In genomic region chr4:101356093-101356953, GRCm38 (mm10) we compare ENCODE assay signal across 9 mouse cellular contexts.
DNase-seq lines count a peak whose midpoint lies in the region; ATAC-seq and TF ChIP-seq lines count a peak whose summit lies in the region.
"Had no signal": no experiment of that assay in that cellular context is flagged by ENCODE, and none has a peak within 500 bp of the region (broad histone marks: within the 10 kb centered on the region; RNA-seq: fewer than 3 reads in every experiment).

No protein-coding gene starts in this region.

- H3K9me3 ChIP-seq in erythroblast, embryonic 14.5 days (ENCODE audit: control insufficient read depth, low read length) = no peaks in the 10 kb centered on the region
- no peaks in the 10 kb centered on the region for H3K9me3 ChIP-seq in heart, embryonic 12.5 days (replicated peaks)
- no peaks in the 10 kb centered on the region for H3K9me3 ChIP-seq in kidney, embryonic 16.5 days (ENCODE audit: low read length)
- H3K9me3 ChIP-seq: G1E had no signal

- H3K4me2 ChIP-seq in heart, embryonic 12.5 days = peak overlapping the region; percentile 86
- peak overlapping the region; percentile 85 for H3K4me2 ChIP-seq in kidney, embryonic 16.5 days (replicated peaks; ENCODE audit: low read depth, low read length)
- peak overlapping the region; percentile 98 for H3K4me2 ChIP-seq in myocyte (ENCODE audit: low read depth)

- TF ChIP-seq CTCF in bone marrow, adult 2 months (IDR thresholded peaks at IDR 0.05; ENCODE audit: control insufficient read depth, insufficient read depth, low read length) = no peak
- TF ChIP-seq CTCF in liver, adult 2 months (IDR thresholded peaks at IDR 0.05; ENCODE audit: low read depth, low read length) = no peak

- peaks cover 8% of the 10 kb centered on the region; the same call in 1 of the 2 replicates for H3K79me2 ChIP-seq in liver, adult 2 months (ENCODE audit: control insufficient read depth, insufficient read depth, low read length)
- H3K79me2 ChIP-seq in myocyte (ENCODE audit: control insufficient read depth, insufficient read depth) = no peaks in the 10 kb centered on the region

- H3K36me3 ChIP-seq in erythroblast, embryonic 14.5 days (ENCODE audit: control insufficient read depth) = no peaks in the 10 kb centered on the region
- no peaks in the 10 kb centered on the region for H3K36me3 ChIP-seq in heart, embryonic 12.5 days
- no peaks in the 10 kb centered on the region for H3K36me3 ChIP-seq in kidney, embryonic 16.5 days (ENCODE audit: insufficient read depth, low read length)
- no peaks in the 10 kb centered on the region; the same call in 1 of the 2 replicates for H3K36me3 ChIP-seq in liver, adult 2 months (ENCODE audit: control insufficient read depth, insufficient read depth, low read length)
- H3K36me3 ChIP-seq in myocyte (ENCODE audit: control insufficient read depth, insufficient read depth) = no peaks in the 10 kb centered on the region
- H3K36me3 ChIP-seq: G1E had no signal

- H3ac ChIP-seq in myocyte (ENCODE audit: control insufficient read depth, insufficient read length) = peak overlapping the region; percentile 58

- WGBS in bone marrow, adult 2 months = under 1% methylated on average over 101 of the region's 107 CpGs
- under 1% methylated on average over 104 of the region's 107 CpGs for WGBS in heart, embryonic 12.5 days
- WGBS in kidney, embryonic 16.5 days = 0% methylated on average over 82 of the region's 107 CpGs
- WGBS in liver, adult 2 months = under 1% methylated on average over 104 of the region's 107 CpGs

- peak; percentile 71; the same call in 1 of the 2 replicates for TF ChIP-seq POLR2A in bone marrow, adult 2 months (IDR thresholded peaks at IDR 0.05; ENCODE audit: borderline replicate concordance, control insufficient read depth, low read depth, low read length)
- peak; percentile 65 for TF ChIP-seq POLR2A in liver, adult 2 months (IDR thresholded peaks at IDR 0.05; ENCODE audit: extremely low read depth, insufficient read depth, low read length)
- TF ChIP-seq POLR2A in myocyte (IDR thresholded peaks at IDR 0.05; ENCODE audit: insufficient read length, low read depth) = peak; percentile 44

- peak overlapping the region; percentile 96 for H3K27ac ChIP-seq in bone marrow, adult 2 months (ENCODE audit: control insufficient read depth, insufficient read depth, low read depth, low read length, poor library complexity)
- peak overlapping the region; percentile 84 for H3K27ac ChIP-seq in heart, embryonic 12.5 days (ENCODE audit: poor library complexity, severe bottlenecking)
- H3K27ac ChIP-seq in kidney, embryonic 16.5 days (ENCODE audit: low read length) = peak overlapping the region; percentile 87
- peak overlapping the region; percentile 100 for H3K27ac ChIP-seq in liver, adult 2 months (replicated peaks; ENCODE audit: insufficient read depth, low read depth, low read length)

- peak overlapping the region; percentile 87 for H3K4me3 ChIP-seq in bone marrow, adult 2 months (replicated peaks; ENCODE audit: control insufficient read depth, low read depth, low read length)
- H3K4me3 ChIP-seq in erythroblast, embryonic 14.5 days (replicated peaks) = peak overlapping the region; percentile 76
- peak overlapping the region; percentile 88 for H3K4me3 ChIP-seq in heart, embryonic 12.5 days
- peak overlapping the region; percentile 83 for H3K4me3 ChIP-seq in kidney, embryonic 16.5 days (ENCODE audit: low read length)
- H3K4me3 ChIP-seq in liver, adult 2 months (ENCODE audit: insufficient read depth, low read depth, low read length) = peak overlapping the region; percentile 97
- peak overlapping the region; percentile 44 for H3K4me3 ChIP-seq in myocyte

- peaks cover 29% of the 10 kb centered on the region for H3K27me3 ChIP-seq in erythroblast, embryonic 14.5 days (ENCODE audit: control insufficient read depth)
- no peaks in the 10 kb centered on the region for H3K27me3 ChIP-seq in heart, embryonic 12.5 days (replicated peaks)
- H3K27me3 ChIP-seq in kidney, embryonic 16.5 days (ENCODE audit: insufficient read depth, low read length) = no peaks in the 10 kb centered on the region
- no peaks in the 10 kb centered on the region for H3K27me3 ChIP-seq in liver, adult 2 months (ENCODE audit: control insufficient read depth, insufficient read depth, low read length)
- H3K27me3 ChIP-seq in myocyte (ENCODE audit: control insufficient read depth, insufficient read depth, insufficient read length) = no peaks in the 10 kb centered on the region

- peak; percentile 78 for DNase-seq in 3T3-L1 (ENCODE audit: low read depth, low spot score)
- DNase-seq in liver, adult 2 months (ENCODE audit: extremely low read depth, low read depth, low spot score) = peak; percentile 73
- peak; percentile 64 to 83 for DNase-seq in spleen, postnatal 4 days (ENCODE audit: low spot score in 2 of 2)

- ATAC-seq in heart, embryonic 12.5 days (ENCODE audit: insufficient number of reproducible peaks, low FRiP score) = peak; percentile 75
- peak; percentile 64 for ATAC-seq in kidney, embryonic 16.5 days (ENCODE audit: low FRiP score, low TSS enrichment)

- H3K9ac ChIP-seq in heart, embryonic 12.5 days = peak overlapping the region; percentile 89
- peak overlapping the region; percentile 83 for H3K9ac ChIP-seq in kidney, embryonic 16.5 days (replicated peaks; ENCODE audit: low read length)
- H3K9ac ChIP-seq in liver, adult 2 months (ENCODE audit: low read depth, low read length) = peak overlapping the region; percentile 99

- no peaks in the 10 kb centered on the region for H3K4me1 ChIP-seq in bone marrow, adult 2 months (ENCODE audit: control insufficient read depth, insufficient read depth, low read length)
- peaks cover 41% of the 10 kb centered on the region for H3K4me1 ChIP-seq in erythroblast, embryonic 14.5 days (ENCODE audit: control insufficient read depth)
- H3K4me1 ChIP-seq in heart, embryonic 12.5 days (replicated peaks) = peaks cover 26% of the 10 kb centered on the region
- H3K4me1 ChIP-seq in kidney, embryonic 16.5 days (ENCODE audit: insufficient read depth, low read length) = peaks cover 15% of the 10 kb centered on the region
- peaks cover 13% of the 10 kb centered on the region for H3K4me1 ChIP-seq in liver, adult 2 months (ENCODE audit: control insufficient read depth, insufficient read depth, low read length)

TF ChIP-seq in myocyte, 11 proteins besides CTCF, POLR2A, EP300 and RAD21:
- TF ChIP-seq CEBPB (IDR thresholded peaks at IDR 0.05; ENCODE audit: insufficient read depth, poor library complexity, severe bottlenecking) (no peak), USF1 (IDR thresholded peaks at IDR 0.05; ENCODE audit: low read depth) (peak; percentile 27)

Comparison
In these comparisons a context has a peak if more than half of its experiments do, and no peak if none do; other contexts are left out.
1. Peak in every context shown above with its lines: DNase-seq, ATAC-seq, H3K4me3 ChIP-seq and H3K27ac ChIP-seq.
2. H3K4me3 ChIP-seq: peak in every context shown above with its lines; median percentile 97 in liver, adult 2 months; 88 in heart, embryonic 12.5 days; 87 in bone marrow, adult 2 months; 83 in kidney, embryonic 16.5 days; 76 in erythroblast, embryonic 14.5 days; 44 in myocyte.